Mouse (Mus musculus) lung, postnatal 36 days (tissue): ENCODE measurements around the gene Olfr91.

Experiments used
- DNase-seq: peaks from one replicate; pipeline ENCODE4 v3.0.0; 2022; ENCODE audit warnings: mixed read lengths

The Olfr91 gene

DNA sequence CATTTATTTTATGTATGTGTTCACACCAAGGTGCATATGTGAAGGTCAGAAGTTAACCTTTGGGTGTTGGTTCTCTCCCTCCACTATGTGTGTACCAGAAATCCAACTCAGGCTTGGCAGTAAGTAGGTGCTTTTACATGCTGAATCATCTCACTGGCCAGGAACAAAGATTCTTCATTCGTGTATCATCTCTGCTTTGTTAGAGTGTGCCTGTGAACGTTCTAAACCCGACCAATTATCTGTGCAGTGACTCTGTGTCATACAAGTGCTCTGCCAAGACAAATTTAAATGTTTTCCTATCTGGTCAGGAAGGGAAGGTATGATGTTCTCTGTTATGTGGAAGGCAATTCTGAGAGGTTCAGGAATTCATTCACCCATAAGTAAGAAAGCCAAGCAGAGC lies 36.6 kb downstream of the Olfr91 start:
- DNase-seq = no peak

- no peak for DNase-seq
Measured at GRCm38 (mm10) chr17:37056957-37057356, 41.1 kb downstream of the Olfr91 start.

DNA sequence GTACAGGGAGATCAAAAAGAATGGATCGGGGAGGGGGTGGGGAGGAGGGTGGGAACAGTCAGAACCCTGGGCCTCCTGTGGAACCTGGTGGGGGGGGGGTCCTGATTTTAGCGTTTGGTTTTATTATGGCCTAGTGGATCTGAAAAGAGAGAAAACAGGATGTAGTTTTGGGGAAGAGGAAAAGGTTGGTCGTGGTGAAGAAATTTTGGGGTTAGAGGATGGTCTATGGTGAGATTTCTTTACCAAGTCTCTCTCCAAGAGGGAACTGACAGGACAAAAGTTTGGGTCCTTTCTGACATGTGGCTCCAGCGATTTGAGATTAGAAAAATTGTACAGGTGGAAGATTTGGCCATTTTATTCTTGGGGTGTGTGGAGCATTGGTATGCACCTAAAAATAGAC lies 46.3 kb downstream of the Olfr91 start:
- DNase-seq = no peak

DNA sequence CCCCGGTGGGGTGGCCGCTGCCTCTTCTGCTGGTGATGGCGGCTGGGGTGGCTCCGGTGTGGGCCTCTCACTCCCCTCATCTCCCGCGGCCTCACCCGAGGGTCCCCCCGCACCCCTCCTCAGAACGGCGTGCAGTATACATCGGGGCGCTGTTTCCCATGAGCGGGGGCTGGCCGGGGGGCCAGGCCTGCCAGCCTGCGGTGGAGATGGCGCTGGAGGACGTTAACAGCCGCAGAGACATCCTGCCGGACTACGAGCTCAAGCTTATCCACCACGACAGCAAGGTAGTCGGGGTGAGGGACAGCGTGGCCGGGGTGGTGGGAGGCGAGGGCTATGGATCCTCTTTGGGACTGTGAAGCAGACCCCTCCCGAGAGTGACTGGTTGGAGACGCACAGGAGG lies 47.2 kb downstream of the Olfr91 start:
- no peak for DNase-seq

- DNase-seq = peak; percentile 86
Measured at GRCm38 (mm10) chr17:37050399-37050798, 47.7 kb downstream of the Olfr91 start.

- DNase-seq = peak; percentile 70
Measured at GRCm38 (mm10) chr17:37049570-37050310, 48.3 kb downstream of the Olfr91 start.

DNA sequence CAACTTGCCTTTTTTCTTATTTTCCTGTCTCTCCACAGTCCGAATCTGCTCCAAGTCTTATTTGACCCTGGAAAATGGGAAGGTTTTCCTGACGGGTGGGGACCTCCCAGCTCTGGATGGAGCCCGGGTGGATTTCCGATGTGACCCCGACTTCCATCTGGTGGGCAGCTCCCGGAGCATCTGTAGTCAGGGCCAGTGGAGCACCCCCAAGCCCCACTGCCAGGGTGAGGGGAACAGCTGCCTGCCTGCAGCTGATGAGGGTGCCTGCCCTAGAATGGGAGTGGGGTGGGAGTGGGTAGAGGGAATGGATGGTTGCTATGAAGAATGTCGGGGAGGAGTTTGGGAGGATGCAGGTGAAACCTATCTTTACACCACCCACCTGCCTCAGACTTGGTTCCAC lies 49.7 kb downstream of the Olfr91 start:
- DNase-seq = no peak

DNA sequence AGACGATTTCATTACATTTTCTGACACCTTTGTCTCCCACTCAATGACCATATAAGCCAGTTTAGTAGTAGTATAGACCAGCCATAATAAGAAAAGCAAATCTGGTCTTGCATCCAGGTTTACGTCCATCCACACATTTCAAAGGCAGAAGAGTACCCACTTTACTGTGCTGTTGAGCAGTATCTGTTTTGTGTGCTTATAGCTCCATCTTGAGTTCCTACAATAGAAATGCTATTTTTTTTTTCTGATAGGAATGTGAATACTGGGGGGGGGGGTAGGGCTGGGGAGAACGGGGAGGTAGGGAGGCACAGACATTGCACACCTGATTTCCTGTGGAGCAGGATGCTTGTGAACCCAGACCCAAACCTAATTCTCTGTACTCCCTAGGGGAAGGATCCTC lies 50.1 kb downstream of the Olfr91 start:
- no peak for DNase-seq

DNA sequence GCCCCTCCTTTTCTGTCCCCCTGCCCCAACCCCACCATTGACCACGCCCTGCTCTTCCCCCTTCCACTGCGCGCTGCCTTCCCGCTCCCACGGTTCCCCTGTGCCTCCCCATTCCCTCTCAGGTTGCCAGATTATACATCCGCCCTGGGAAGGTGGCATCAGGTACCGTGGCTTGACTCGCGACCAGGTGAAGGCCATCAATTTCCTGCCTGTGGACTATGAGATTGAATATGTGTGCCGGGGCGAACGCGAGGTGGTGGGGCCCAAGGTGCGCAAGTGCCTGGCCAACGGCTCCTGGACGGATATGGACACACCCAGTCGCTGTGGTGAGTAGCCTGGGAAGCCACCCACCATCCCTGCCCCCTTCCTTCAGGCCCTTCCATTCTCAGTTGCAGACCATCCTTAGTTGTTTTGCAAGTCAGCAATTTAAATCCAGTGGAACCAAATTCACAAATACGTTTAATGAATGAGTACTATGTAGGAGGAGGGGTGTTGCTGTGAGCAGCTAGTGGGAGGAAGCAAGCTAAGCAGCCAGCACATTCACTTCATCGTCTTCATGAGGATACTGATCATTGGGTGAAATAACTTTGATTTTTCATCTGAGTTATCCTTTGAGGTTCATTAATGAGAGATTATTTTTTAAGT lies 50.6 kb downstream of the Olfr91 start:
- no peak for DNase-seq

DNA sequence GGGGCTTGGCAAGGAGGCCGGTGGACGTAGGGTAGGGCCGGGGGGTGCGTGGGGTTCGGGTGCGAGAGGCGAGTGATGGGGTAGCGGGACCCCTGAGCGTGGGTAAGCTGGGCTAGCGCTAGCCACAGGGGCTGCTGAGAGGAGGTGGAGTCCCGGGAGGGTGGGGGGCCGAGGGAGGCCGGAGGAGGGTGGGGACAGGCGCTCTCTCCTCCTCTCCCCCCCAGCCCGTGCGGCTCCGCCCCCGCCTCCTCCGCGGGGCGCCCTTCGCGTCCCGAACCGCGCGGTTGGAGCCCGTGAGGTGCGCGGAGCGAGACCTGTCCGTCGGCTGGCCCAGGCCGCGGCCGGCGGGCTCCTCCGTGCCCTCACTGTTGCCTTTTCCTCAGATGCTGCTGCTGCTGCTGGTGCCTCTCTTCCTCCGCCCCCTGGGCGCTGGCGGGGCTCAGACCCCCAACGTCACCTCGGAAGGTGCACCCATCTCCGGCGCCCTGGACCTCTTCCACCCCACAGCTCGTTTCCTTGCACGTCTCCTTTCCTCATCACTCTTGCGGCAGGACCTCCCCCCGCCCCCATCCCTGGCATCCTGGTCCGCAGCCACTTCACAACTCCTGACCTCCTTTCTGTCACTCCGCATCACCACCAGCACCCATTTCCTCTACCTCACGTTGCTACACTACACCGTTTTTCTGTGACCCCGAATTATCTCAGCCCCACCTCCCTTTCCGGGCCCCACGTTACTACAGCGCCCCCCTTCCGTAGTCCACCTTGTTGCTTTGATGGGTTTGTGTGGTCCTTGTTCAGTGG lies 51.6 kb downstream of the Olfr91 start:
- DNase-seq = peak; percentile 58

- DNase-seq = peak; percentile 84
Measured at GRCm38 (mm10) chr17:37045611-37046311, 52.3 kb downstream of the Olfr91 start, which contains the start of gene Gabbr1. Gabbr1 (plus strand) TSS chr17:37045966.

GRCm38 (mm10) chr17:37044651-37045244 lies 53.3 kb downstream of the Olfr91 start:
- DNase-seq = peak; percentile 67
